Mouse (Mus musculus): ENCODE measurements around the gene Slc35g3. TPM values are rescaled to one million over a fixed set of nuclear protein-coding genes. Genes with fewer than 3 reads are reported as not detected.

The Slc35g3 gene
- polyA plus RNA-seq (2015; fragmentation: Nextera tagmentation; extraction: Ambion mirVana) = not detected in 2 replicates

GRCm38 (mm10) chr11:69761868-69762267 lies at the start of gene Slc35g3:
TSS of gene Slc35g3 (minus strand) at chr11:69761968.

GRCm38 (mm10) chr11:69804972-69805909 lies 43.5 kb upstream of the Slc35g3 start, which contains the start of gene Tmem102:
TSS of gene Tmem102 (minus strand) at chr11:69805624.

GRCm38 (mm10) chr11:69801379-69801977 lies 39.7 kb upstream of the Slc35g3 start, which contains the start of gene Fgf11:
TSS of gene Fgf11 (minus strand) at chr11:69801857.

GRCm38 (mm10) chr11:69795168-69795982 lies 33.6 kb upstream of the Slc35g3 start, which contains the start of gene Chrnb1:
TSS of gene Chrnb1 (minus strand) at chr11:69795943.

GRCm38 (mm10) chr11:69765221-69766125 lies 3.7 kb upstream of the Slc35g3 start, which contains the start of gene Zbtb4:
TSS of gene Zbtb4 (plus strand) at chr11:69765912.

GRCm38 (mm10) chr11:69758478-69758970 lies 3.2 kb downstream of the Slc35g3 start, which contains the start of gene Polr2a:
TSS of gene Polr2a (minus strand) at chr11:69758637.

Other genes starting within 250 kb of the Slc35g3 start
- gene Dnah2, start 212.9 kb downstream of the Slc35g3 start, polyA plus RNA-seq (2015; fragmentation: Nextera tagmentation; extraction: Ambion mirVana) = 0.36 and 0.65 TPM in 2 replicates
- 0.50 and 0.89 TPM in 2 replicates for gene Efnb3, start 201.8 kb downstream of the Slc35g3 start, polyA plus RNA-seq (2015; fragmentation: Nextera tagmentation; extraction: Ambion mirVana)
- gene Wrap53, start 181.7 kb downstream of the Slc35g3 start, polyA plus RNA-seq (2015; fragmentation: Nextera tagmentation; extraction: Ambion mirVana) = 5.3 and 7.8 TPM in 2 replicates
- 34.5 and 37.5 TPM in 2 replicates for gene Trp53, start 181.6 kb downstream of the Slc35g3 start, polyA plus RNA-seq (2015; fragmentation: Nextera tagmentation; extraction: Ambion mirVana)
- gene Atp1b2, start 156.0 kb downstream of the Slc35g3 start, polyA plus RNA-seq (2015; fragmentation: Nextera tagmentation; extraction: Ambion mirVana) = 74.2 and 78.6 TPM in 2 replicates
- 0.45 and 0.63 TPM in 2 replicates for gene Shbg, start 144.1 kb downstream of the Slc35g3 start, polyA plus RNA-seq (2015; fragmentation: Nextera tagmentation; extraction: Ambion mirVana)
- 12.4 and 15.9 TPM in 2 replicates for gene Sat2, start 139.9 kb downstream of the Slc35g3 start, polyA plus RNA-seq (2015; fragmentation: Nextera tagmentation; extraction: Ambion mirVana)
- gene Fxr2, start 129.0 kb downstream of the Slc35g3 start, polyA plus RNA-seq (2015; fragmentation: Nextera tagmentation; extraction: Ambion mirVana) = 19.9 and 21.3 TPM in 2 replicates
- gene Sox15, start 106.7 kb downstream of the Slc35g3 start, polyA plus RNA-seq (2015; fragmentation: Nextera tagmentation; extraction: Ambion mirVana) = 0.16 TPM in 1 of 2 replicates, not detected in the other
- gene Mpdu1, start 99.3 kb downstream of the Slc35g3 start, polyA plus RNA-seq (2015; fragmentation: Nextera tagmentation; extraction: Ambion mirVana) = 29.7 and 47.4 TPM in 2 replicates
- 16.2 and 25.5 TPM in 2 replicates for gene Cd68, start 95.8 kb downstream of the Slc35g3 start, polyA plus RNA-seq (2015; fragmentation: Nextera tagmentation; extraction: Ambion mirVana)
- 167 and 224 TPM in 2 replicates for gene Eif4a1, start 89.5 kb downstream of the Slc35g3 start, polyA plus RNA-seq (2015; fragmentation: Nextera tagmentation; extraction: Ambion mirVana)
- 26.4 and 29.2 TPM in 2 replicates for gene Senp3, start 79.9 kb downstream of the Slc35g3 start, polyA plus RNA-seq (2015; fragmentation: Nextera tagmentation; extraction: Ambion mirVana)
- 0.65 and 0.67 TPM in 2 replicates for gene Tnfsf13, start 76.2 kb downstream of the Slc35g3 start, polyA plus RNA-seq (2015; fragmentation: Nextera tagmentation; extraction: Ambion mirVana)
- gene Tnfsf12, start 66.1 kb downstream of the Slc35g3 start, polyA plus RNA-seq (2015; fragmentation: Nextera tagmentation; extraction: Ambion mirVana) = 11.5 and 13.1 TPM in 2 replicates
- 5.9 and 6.9 TPM in 2 replicates for gene Tnfsfm13, start 65.9 kb downstream of the Slc35g3 start, polyA plus RNA-seq (2015; fragmentation: Nextera tagmentation; extraction: Ambion mirVana)
- 9.3 and 10.3 TPM in 2 replicates for gene Polr2a, start 3.3 kb downstream of the Slc35g3 start, polyA plus RNA-seq (2015; fragmentation: Nextera tagmentation; extraction: Ambion mirVana)
- 2.5 and 2.9 TPM in 2 replicates for gene Zbtb4, start 3.9 kb upstream of the Slc35g3 start, polyA plus RNA-seq (2015; fragmentation: Nextera tagmentation; extraction: Ambion mirVana)
- gene Chrnb1, start 34.0 kb upstream of the Slc35g3 start, polyA plus RNA-seq (2015; fragmentation: Nextera tagmentation; extraction: Ambion mirVana) = 79.0 and 95.8 TPM in 2 replicates
- 1.5 and 2.2 TPM in 2 replicates for gene Fgf11, start 39.9 kb upstream of the Slc35g3 start, polyA plus RNA-seq (2015; fragmentation: Nextera tagmentation; extraction: Ambion mirVana)
- 0.31 and 0.45 TPM in 2 replicates for gene Tmem102, start 43.7 kb upstream of the Slc35g3 start, polyA plus RNA-seq (2015; fragmentation: Nextera tagmentation; extraction: Ambion mirVana)
- not detected in 2 replicates for gene Gm39566, start 53.3 kb upstream of the Slc35g3 start, polyA plus RNA-seq (2015; fragmentation: Nextera tagmentation; extraction: Ambion mirVana)
- gene Spem2, start 56.5 kb upstream of the Slc35g3 start, polyA plus RNA-seq (2015; fragmentation: Nextera tagmentation; extraction: Ambion mirVana) = not detected in 2 replicates
- not detected in 2 replicates for gene Spem1, start 60.2 kb upstream of the Slc35g3 start, polyA plus RNA-seq (2015; fragmentation: Nextera tagmentation; extraction: Ambion mirVana)
- 2.1 TPM in 2 replicates for gene Nlgn2, start 75.8 kb upstream of the Slc35g3 start, polyA plus RNA-seq (2015; fragmentation: Nextera tagmentation; extraction: Ambion mirVana)
- gene Tmem256, start 76.5 kb upstream of the Slc35g3 start, polyA plus RNA-seq (2015; fragmentation: Nextera tagmentation; extraction: Ambion mirVana) = 242 and 272 TPM in 2 replicates
- gene Plscr3, start 84.4 kb upstream of the Slc35g3 start, polyA plus RNA-seq (2015; fragmentation: Nextera tagmentation; extraction: Ambion mirVana) = 36.6 and 44.6 TPM in 2 replicates
- gene Tnk1, start 96.8 kb upstream of the Slc35g3 start, polyA plus RNA-seq (2015; fragmentation: Nextera tagmentation; extraction: Ambion mirVana) = 0.09 and 0.46 TPM in 2 replicates
- gene Tmem95, start 116.0 kb upstream of the Slc35g3 start, polyA plus RNA-seq (2015; fragmentation: Nextera tagmentation; extraction: Ambion mirVana) = not detected in 2 replicates
- 2.6 and 3.6 TPM in 2 replicates for gene Kctd11, start 119.4 kb upstream of the Slc35g3 start, polyA plus RNA-seq (2015; fragmentation: Nextera tagmentation; extraction: Ambion mirVana)
- gene Acap1, start 133.6 kb upstream of the Slc35g3 start, polyA plus RNA-seq (2015; fragmentation: Nextera tagmentation; extraction: Ambion mirVana) = 0.34 and 0.46 TPM in 2 replicates
- 1.8 and 2.4 TPM in 2 replicates for gene 2810408A11Rik, start 139.0 kb upstream of the Slc35g3 start, polyA plus RNA-seq (2015; fragmentation: Nextera tagmentation; extraction: Ambion mirVana)
- 3.0 and 3.3 TPM in 2 replicates for gene Neurl4, start 139.1 kb upstream of the Slc35g3 start, polyA plus RNA-seq (2015; fragmentation: Nextera tagmentation; extraction: Ambion mirVana)
- 41.9 and 42.1 TPM in 2 replicates for gene Gps2, start 151.9 kb upstream of the Slc35g3 start, polyA plus RNA-seq (2015; fragmentation: Nextera tagmentation; extraction: Ambion mirVana)
- gene Eif5a, start 160.0 kb upstream of the Slc35g3 start, polyA plus RNA-seq (2015; fragmentation: Nextera tagmentation; extraction: Ambion mirVana) = 952 and 1,117 TPM in 2 replicates
- gene Ybx2, start 173.8 kb upstream of the Slc35g3 start, polyA plus RNA-seq (2015; fragmentation: Nextera tagmentation; extraction: Ambion mirVana) = 0.78 and 0.85 TPM in 2 replicates
- gene Slc2a4, start 186.2 kb upstream of the Slc35g3 start, polyA plus RNA-seq (2015; fragmentation: Nextera tagmentation; extraction: Ambion mirVana) = 128 and 138 TPM in 2 replicates
- gene Cldn7, start 202.8 kb upstream of the Slc35g3 start, polyA plus RNA-seq (2015; fragmentation: Nextera tagmentation; extraction: Ambion mirVana) = 0.23 and 0.57 TPM in 2 replicates
- gene Ctdnep1, start 219.2 kb upstream of the Slc35g3 start, polyA plus RNA-seq (2015; fragmentation: Nextera tagmentation; extraction: Ambion mirVana) = 42.1 and 46.1 TPM in 2 replicates
- gene Elp5, start 220.5 kb upstream of the Slc35g3 start, polyA plus RNA-seq (2015; fragmentation: Nextera tagmentation; extraction: Ambion mirVana) = 86.0 and 92.4 TPM in 2 replicates
- 320 and 389 TPM in 2 replicates for gene Gabarap, start 229.2 kb upstream of the Slc35g3 start, polyA plus RNA-seq (2015; fragmentation: Nextera tagmentation; extraction: Ambion mirVana)
- gene Phf23, start 233.8 kb upstream of the Slc35g3 start, polyA plus RNA-seq (2015; fragmentation: Nextera tagmentation; extraction: Ambion mirVana) = 31.1 and 33.7 TPM in 2 replicates
- 11.2 and 11.8 TPM in 2 replicates for gene Dvl2, start 238.6 kb upstream of the Slc35g3 start, polyA plus RNA-seq (2015; fragmentation: Nextera tagmentation; extraction: Ambion mirVana)